Mouse (Mus musculus) frontal cortex, postnatal 10 days (tissue): Measurements from ENCODE around the gene Reck.

Experiments used
- DNase-seq, 2 experiments: peaks; one replicate each; pipeline ENCODE4 v3.0.0; 2022; ENCODE audit warnings: low spot score in 2 of 2, mixed read lengths in 1 of 2

Reck gene

DNA sequence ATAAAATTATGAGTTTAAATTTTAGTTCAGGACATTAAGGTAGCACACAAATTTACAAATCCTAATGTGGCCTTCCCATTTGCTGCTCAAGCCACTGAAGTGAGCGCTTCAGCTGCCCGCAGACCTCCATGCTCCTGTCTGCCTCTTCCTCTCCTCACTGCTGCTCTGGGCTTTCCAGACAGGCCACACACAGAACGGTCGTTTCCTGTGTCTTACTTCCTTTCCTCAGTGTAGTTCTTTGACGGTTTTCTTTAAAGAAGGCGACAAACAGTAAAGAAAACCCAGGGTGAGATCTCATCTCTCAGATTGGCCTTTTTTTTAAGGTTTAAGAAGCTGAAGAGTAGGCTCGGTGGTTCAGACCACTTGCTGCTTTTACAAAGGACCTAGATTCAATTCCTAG is 28.4 kb downstream of the Reck start:
- no peak for DNase-seq

DNA sequence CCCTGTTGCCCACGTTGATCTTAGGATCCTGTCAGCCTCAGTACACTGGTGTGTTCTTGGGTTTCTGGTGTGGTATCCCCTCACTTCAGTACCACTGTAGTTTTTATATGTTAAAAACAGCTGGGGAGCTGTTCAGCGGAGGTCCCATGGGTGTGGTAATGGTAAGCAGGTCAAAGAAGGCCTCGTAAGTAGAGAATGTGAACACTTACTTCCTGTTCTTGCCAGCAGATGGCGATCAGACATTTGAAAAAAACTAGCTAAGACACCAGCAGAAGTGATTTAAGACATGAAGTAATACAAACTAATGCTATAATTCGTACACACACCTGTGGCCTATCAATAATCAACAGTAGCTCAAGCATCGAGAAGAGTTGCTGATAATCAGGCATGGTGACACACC is 31.1 kb downstream of the Reck start:
- DNase-seq: peak in 1 of 2 experiments; percentile 47

DNA sequence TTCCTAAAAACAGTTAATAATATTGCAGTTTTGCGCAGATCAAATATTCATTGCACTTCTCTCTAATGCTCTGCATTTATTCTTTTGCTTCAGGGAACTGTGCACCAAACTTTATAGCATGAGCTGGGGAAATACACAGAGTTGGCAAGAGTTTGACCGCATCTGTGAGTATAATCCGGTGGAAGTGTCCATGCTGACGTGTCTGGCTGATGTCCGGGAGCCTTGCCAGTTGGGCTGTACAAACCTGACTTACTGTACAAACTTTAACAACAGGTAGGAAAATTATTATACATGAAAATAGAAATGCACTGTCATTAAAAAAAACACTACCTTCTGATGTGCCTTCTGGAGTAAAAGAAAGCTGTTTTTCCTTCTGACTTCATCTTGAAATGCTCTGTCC is 42.9 kb downstream of the Reck start:
- no peak for DNase-seq

DNA sequence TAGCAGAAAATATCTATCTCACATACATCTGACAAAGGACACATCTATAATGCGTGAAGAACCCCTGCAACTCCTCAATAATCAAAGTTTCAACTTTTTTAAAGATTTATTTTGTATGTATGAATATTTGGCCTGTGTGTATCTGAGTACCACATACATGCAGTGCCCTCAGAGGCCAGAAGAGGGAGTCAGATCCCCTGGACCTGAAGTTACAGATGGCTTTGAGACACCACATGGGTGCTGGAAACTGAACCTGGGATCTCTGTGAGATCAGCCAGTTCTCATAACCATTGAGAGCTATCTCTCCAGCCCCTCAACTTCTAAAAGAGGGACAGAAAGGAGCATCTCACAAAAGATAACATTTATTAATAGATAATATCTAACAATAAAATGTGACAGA is 45.3 kb downstream of the Reck start:
- DNase-seq: no peak

DNA sequence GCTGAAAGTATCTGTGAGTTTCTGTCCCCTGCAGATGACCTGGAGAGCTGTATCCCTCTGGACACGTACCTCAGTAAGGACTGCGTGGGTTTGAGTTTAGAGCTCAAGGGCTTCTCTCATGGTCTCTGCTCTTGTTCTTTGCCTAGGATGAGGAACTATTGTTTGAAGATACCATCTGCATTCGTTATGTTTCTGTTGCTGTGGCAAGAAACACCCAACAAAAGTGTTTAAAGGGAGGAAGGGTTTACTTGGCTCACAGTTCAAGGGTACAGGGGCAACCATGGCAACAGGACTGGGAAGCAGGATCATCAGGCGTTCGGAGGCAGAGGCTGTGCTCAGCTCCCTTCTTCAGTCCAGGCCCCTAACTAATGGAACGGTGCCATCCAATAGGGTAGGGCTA is 49.8 kb downstream of the Reck start:
- DNase-seq: no peak

DNA sequence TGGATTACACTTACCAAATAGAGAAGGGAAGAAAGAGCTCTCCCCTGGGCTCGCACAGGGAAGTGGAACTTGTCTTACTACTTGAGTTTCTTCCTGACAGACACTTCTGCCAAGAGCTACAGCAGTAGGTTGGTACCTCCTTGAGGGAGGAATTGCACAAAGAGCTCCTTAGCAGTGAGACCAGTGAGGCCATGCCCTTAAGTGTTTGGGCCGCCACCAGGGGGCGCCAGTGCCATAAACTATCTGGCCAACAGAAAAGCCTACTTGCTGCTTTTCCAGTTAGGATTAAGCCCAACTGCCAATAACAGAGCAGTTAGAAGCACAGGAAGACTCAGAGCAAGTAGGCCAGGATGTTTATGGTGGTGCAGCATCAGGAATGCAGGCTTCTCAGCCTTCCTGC is 50.4 kb downstream of the Reck start:
- peak; percentile 58 to 74 for DNase-seq

DNA sequence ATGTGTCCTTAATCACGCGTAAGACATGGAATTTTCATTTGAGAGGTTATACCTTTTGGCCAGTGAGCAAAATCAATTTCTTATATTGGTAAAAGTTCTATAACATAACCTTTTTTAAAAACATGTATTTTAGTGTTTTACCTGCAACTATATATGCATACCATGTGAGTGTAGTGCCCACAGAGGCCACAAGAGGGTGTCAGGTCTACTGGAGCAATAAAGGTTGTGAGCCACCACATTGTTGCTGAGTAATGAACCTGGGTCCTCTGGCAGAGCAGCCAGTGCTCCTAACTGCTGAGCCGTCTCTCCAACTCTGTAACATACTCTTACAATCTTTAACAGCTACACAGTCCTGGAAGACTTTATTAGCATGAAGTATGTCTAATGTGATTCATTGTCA is 52.5 kb downstream of the Reck start:
- no peak for DNase-seq

DNA sequence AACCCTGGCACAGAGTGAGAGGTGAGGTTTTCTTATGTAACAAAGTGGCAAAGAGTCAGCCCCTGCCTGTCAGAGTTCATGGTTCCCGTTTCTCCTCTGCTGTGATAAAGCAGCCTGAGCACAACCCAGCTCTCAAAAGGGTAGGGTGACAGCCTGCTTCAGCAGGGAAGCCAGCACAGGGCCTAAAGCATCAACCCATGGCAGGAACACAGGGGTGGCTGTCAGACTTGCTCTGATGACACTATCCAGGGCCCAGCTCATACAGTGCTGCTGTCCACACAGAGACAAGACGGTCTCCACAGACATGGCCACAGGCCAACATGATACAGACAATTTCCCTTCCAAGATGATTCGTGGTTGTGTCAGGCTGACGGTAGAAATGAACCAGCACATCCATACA is 56.5 kb downstream of the Reck start:
- DNase-seq: no peak

DNA sequence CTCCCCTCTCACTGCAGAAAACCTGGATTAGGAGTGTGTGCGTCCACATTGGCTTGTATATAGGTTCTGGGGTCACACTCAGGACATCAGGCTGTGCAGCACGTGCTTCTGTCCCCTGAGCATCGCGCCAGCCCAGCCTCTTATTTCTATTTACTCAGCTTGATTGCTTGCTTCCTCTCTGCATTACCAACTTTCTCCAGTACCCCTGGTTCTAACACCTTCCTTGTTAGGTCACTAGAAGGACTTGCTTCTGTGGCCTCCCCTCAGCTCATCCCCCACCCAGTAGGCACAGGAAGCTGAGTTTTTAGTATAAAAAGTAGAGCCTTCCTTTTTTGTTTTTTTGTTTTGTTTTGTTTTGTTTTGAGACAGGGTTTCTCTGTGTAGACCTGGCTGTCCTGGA is 60.9 kb downstream of the Reck start:
- no peak for DNase-seq

DNA sequence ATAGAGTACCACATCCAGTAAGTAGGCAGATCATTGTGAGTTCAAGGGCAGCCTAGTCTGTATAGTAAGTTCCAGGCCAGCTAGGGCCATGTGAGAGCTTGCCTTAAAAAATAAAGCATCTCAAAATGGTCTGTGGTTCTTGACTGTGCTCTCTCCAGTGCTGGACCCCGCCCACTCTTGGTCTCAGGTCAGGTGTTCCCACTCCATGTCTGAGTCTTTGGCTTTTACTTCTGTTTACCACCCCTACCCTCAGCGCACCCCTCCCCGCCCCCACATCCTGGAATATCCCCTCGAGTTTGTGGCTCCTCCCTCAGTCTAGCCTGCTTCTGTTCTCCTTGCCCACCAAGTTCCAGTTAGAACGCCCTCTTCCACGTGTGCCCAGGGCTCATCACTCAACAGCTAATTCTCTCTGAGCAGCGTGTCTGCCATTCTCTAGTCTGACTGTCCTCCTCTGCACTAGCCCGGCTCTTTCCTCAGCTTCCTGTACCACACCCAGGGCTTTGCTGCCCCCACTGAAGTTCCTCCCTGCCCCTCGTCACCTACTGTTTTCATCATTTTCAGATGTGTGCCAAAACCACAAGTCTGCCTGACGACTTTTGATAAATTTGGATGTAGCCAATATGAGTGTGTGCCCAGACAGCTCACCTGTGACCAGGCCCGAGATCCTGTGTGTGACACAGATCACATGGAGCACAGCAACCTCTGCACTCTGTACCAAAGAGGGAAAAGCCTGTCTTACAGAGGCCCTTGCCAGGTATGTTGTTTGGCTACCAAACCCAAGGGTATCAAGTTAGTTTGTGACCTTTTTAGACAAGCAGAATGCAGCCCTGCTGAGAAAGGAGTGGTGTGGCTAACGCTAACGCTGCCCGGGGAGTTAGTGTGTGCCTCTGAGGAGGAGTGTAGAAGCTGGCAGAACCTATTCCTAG is 61.7 kb downstream of the Reck start:
- DNase-seq: no peak

DNA sequence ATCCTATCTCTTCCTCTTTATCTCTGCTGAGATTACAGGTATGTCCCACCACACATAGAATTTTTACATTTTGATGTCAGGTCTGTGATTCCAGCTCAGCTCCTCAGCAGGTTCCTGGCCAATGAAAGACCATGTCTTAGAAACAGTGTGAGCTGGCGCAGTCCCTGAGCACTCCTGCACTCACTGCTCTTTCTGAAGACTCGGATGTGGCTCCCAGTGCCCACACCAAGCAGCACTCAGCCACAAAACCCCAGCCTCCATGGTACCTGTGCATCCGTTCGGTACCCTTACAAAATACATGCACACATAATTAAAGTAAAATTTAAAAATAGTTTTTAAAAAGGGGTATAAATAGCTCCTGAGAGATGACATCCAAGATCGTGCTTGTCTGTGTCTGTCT is 66.0 kb downstream of the Reck start:
- DNase-seq: no peak

DNA sequence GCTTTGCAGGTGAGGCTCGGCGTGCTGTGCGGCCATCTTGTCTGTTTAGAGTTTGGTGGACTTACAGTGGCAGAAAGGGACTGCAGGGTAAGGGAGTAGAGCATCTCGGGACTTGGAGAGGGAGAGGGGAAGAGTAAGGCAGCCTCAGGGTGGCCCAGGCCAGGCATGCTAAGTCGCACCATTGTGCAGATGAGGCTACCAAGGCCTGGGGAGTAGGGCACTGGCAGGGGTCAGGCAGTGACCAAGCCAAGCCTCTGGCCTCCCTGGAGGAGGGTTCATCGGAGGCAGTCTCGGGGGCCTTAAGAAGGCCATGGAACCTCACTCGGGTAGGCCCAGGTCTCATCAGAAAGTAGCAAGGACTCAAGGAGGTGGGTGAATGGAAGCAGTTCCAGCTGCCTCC is 67.1 kb downstream of the Reck start:
- no peak for DNase-seq

DNA sequence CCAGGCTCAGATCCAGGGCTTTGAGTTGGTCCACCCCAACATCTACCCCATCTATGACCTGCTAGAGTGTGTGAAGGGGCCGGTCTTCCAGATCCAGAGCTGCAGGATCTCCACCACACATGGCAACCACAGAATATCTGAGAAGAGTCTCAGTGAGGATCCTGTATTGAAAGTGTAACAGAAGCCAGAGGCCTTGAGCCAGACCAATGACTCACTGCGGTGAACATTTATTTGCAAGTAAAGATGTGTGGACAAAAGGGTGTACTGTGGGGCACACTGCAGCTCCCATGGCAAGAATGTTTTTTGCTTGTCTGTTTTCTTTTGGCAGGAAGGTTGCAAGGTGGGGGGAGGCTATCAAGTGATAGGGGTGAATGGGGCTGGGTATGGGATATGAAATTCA is 72.2 kb downstream of the Reck start:
- no peak for DNase-seq

DNA sequence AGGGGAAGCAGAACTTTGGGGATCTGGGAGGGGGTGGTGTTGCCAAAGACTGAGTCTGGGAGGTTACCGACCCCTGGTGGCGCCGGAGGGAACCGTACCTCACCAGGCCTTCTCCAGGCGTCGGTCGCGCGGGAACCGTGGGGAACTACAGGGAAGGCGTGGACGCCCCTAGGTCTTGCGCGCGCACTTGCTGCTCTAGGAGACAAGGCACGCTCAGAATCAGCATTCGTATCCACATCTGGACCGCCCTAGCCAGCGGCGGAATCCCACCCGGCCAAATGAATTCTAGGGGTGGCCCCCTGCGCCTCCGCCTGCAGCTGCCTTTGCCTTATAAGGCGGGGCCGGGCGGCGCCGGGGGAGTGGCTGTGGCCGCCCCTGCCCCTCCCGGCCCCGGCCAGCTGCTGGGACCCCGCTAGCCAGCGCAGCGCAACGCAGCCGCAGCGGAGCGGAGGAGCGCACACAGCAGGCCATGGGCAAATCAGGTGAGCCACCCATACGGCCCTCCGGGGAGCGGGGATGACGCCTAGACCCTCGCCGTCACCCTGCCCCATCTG is 82.0 kb downstream of the Reck start, which contains the start of gene Glipr2:
Glipr2 (plus strand) TSS at position 110 of the 554 bp plus-strand sequence.
- peak; percentile 42 to 77 for DNase-seq

DNA sequence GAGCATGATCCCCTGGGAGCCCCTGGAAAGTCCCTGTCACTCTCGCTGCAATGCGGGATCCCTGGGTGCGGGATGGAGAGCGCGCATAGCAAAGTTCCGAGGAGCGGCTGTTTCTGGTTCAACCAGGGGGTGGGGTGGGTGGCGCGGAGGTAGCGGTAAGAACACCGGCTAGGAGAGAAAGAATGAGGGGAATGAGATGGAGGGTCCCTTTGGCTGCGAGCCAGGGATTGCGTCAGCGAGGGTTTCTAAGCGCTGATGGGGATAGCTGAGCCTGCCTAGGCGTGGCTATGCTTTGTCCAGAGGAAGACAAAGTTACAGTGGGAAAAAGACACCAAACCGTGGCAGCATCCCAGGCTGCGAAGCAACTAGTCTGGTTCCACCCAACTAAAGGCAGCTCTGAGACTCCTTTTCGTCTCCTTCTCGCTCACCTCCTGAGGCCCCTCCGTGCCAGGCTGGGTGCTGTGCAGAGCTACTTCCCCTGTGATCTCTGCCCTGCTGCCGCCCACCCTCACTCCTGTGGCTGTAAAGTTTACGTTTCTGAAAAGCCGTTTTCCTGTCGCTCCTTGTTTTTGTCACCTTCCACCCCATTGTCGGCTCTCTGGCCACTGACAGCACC is 82.6 kb downstream of the Reck start:
- peak in 1 of 2 experiments; percentile 36 for DNase-seq

DNA sequence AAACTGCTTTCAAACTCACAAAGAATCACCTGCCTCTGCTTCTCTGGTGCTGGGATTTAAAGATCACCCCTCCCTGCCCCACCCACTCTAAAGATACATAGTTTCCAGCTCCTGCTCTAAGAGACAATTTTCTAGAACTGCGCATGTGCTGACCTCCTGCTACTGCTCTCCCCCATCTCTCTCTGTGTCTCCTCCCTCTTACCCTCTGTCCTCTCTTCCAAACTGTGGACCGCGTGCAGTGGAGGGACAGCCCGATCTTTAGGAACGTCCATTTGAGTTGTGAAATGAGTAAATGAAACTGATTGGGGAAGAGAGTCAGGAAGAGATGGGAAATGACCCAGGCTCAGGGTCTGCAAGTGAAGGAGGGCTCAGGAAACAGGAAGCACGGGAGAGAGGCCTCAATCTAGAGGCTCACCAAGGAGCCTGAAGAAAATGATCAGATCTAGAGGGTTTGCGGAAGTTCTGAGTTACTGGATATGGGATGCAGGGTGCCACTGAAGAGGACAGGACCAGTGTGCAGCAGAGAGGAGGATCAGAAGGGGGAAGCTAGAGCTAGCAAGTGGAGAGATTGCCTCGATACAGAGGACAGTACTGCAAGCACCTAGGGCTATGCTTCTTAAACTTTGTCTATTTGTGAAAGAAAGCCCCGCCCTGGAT is 84.3 kb downstream of the Reck start:
- DNase-seq: no peak

DNA sequence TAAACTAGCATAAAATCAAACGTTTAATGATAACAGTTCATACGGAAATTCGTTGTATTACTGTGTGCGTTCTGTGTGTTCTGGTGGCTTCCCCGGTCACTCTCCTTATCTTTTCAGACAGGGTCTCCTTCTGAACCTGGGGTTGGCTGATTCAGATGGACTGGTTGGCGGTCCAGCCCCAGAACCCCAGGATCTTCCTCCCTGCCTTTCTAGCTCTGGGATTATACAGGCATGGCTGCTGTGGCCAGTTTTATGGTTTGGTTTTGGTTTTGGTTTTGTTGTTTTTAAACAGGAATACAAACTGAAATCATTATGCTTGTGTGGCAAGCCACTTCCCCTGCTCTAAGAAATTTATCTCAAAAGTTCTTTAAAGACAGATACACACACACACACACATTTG is 84.9 kb downstream of the Reck start:
- DNase-seq: no peak

DNA sequence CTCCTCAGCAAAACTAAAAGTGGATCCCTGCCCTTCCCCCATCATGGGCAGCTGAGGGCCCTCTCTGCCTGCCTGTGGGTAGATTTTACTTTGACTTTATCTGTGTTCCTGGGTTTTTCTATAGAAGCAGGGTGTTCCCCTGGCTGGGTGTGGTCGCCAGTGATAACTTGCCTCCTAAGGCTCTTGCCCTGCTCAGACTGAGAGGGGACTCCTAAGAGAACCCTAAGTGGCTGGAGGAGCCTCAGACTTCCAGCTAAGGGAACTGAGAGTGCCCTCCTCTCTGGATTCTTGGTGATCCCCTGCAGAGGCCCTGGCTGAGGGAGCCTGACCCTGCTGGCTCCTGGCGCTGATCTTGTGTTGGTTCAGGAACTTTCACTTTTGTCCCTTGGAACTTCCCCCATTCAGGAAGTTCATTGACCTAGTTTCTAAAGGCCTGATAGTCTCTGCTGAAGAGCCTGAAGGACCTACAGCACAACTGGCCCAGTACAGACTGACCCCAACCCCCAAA is 89.0 kb downstream of the Reck start:
- DNase-seq: no peak

DNA sequence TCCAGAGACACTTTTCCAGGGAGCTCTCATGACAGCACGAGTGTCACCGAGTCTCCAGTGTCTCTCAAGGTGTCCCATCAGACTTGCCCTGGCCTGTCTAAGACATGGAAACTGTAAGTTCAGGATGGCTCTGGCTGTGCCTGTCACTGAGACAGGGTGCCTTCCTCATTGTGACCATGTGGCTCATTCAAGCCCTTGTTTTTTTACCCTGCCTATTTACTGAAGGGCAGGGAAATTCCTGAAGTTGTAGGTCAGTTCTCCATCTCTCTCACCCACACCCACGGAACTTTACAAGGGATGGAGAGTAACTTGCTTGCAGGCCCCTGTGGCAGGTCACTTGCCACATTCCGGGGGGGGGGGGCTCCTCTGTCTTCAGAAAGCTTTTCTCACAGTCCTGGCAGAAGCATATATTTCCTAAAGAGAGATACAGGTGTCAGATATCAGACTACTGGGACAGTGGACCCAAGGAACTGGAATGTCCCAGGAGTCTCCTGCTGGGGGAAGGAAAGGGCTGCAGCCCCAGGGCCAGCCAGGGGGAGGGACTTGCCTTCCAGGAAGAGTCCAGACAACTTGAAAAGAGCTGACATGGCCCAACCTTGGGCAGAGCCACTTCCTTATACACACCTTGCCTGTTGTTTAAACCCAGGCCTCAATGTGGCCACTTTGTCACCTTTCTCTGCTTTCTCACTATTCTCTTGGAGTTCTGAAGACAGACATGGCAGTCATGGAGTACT is 89.8 kb downstream of the Reck start:
- DNase-seq: no peak

DNA sequence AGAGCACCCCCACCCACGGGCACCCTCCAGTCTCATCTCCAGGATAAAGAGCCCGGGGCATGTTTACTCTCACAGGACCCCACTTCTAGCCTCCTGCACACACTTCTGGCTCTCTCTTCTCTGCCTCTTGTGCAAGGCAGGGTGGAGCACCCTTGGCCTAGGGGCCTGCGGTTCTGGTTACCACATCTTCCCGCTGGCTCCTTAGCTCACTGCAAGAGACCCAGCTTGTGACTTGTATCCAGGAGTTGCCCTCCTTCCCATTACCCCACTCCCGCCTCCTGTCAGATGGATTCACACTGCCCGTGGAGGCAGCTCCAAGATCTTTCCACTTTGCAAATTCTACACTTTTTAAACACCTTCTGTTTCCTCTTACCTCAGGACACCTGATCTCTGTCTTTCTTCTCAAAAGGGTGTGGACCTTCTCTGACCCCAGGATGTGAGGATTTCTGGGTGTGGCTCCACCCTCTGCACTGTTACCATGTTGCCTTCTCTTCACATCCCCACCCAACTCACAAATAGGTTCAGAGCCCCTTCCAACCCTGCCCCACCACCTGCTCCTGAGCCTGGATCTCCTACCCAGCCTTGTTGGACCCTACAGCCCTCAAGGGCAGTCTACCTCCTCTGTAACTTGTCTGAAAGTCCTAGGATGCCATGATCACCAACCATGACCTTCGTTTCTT is 90.7 kb downstream of the Reck start:
- DNase-seq: no peak

DNA sequence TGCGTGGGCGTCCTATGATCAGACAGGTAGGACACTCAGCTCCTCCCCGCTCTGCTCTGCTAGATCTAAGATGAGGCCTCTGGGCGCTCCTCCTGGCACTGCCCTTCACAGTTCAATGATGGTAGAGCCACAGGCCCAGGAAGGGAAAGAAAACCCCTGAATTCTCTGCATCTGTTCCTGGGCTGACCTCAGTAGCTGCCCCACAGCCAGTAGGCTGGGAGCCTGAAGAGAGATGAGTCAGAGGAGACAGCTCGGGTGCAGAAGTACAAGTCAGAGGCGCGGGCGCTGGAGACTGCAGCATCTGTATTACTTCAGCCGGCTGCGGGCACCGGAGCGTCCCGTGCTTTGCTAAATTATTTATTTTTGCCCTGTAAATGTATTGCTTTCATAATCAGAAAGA is 93.3 kb downstream of the Reck start:
- DNase-seq: no peak
